Mouse (Mus musculus) T-helper 17 cell (primary cell): ENCODE data around the gene Mical2.

Source experiments
- in situ Hi-C, 2 experiments: fragments of 300-600 bp; cut with MboI, MseI; formaldehyde crosslinking; loops; 1 replicate in 1 of 2; 2 replicates in 1 of 2; pipeline ENCODE4 v1.15.1; 2025; ENCODE audit warnings: high pct_unique_total_duplicates in 2 of 2

The Mical2 gene

DNA sequence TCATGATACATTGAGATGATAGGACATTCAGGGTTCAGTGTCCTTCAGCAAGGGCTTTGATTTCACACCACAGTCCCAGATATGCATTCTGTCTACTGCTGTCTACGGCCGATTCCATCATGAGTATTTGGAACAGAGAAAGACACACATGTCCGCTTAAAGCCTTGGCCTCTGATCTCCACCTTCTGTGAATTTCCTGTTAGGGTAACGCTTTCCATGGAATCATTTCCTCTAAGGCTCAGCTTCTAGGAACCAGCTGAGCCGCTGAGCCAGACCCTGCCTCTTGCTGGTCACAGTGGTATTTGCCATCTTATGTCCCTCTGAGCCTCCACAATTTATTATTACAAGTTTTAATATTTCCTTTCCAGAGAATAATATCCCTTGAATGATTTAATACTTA is 87.6 kb downstream of the Mical2 start:
- in situ Hi-C loops, result no loop called here

DNA sequence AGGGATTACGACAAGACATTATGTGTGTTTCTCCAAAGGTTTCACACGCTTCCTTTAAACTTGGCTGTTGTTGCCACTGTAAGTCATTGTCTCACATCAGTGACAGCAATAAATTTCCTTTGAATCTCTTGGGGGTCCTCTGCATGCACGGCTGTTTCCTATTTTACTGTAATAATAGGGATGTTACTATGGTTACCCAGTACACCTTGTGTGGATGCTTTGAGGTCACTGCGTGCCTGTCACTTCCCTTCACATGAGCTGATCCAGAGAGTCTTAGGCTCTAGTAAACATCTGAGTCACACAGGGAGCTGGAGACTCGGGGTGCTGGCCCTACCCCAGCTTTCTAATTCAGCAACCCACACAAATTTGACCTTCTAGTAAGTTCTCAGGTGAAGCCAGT is 88.0 kb downstream of the Mical2 start:
- in situ Hi-C loops, result no loop called here

GRCm38 (mm10) chr7:112316239-112316638 is 90.6 kb downstream of the Mical2 start:
- in situ Hi-C loops, result no loop called here

DNA sequence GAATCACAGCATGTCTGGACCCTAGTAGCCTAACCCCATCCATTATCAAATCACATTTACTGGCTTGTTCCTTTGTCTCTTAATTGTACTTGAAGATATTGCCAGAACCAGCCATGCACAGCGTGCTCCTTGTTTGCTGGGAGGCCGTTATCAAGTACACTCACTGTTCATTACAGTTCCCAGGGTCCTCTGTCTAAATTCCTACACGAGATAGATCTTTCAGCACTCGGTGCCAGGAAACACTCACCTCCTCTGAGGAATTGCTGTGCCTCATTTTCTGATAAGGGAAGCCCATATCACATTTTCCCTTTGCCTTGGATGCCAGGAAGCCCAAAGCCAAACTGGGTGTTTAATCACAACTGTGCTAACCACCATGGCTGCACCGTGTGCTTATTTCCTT is 91.8 kb downstream of the Mical2 start:
- in situ Hi-C loops, result no loop called here

GRCm38 (mm10) chr7:112318306-112318705 is 92.7 kb downstream of the Mical2 start:
- in situ Hi-C loops, result no loop called here

- in situ Hi-C loops, result no loop called here
These were observed 93.8 kb downstream of the Mical2 start for GRCm38 (mm10) chr7:112319419-112319818.

DNA sequence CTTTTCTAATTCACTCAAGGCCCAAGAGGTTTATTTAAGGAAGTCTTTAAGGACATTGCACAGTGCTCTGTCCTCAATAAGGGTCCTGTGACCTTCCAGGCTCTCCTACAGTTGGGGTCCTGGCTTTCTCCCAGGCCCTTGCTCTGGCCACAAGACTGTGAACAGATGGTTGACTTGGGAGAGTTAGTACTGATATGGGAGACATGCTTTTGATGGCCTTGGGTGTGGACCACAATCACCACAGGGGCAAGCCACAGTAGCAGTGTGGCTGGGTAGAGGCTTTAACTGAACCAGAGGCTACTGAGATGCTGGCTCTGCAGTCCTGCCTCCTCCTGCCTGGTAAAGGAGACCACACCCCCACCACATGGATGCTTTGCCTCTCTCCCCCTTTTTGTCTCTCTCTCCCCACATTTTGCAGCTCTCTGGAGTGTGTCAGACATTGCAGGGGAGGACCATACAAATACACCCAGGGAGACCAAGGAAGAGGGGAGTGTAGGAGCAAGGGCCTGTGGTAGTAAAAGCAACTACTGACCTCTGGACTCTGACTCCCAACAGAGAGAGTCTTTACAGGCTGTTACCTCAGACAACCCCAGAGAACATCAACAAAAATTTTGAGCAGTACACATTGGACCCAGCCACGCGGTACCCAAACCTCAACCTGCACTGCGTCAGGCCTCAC is 94.5 kb downstream of the Mical2 start:
- in situ Hi-C loops, result no loop called here

GRCm38 (mm10) chr7:112321798-112322794 is 96.4 kb downstream of the Mical2 start:
- in situ Hi-C loops, result no loop called here

DNA sequence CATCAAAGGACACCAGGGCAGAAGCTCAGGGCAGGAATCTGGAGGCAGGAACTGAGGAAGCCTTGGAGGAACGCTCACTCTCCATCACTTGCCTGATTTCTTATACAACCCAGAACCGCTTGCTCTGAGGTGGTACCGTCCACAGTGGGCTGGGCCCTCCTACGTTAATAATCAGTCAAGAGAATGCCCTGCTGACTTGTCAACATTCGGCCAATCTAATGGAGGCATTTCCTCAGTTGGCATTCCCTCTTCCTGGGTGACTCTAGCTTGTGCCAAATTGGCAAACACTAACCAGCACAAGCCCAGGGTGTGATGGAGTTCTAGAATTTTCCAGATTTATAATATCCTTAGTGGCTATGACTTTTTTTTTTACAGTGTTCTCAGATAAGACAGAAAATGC is 98.9 kb downstream of the Mical2 start:
- in situ Hi-C loops, result no loop called here

DNA sequence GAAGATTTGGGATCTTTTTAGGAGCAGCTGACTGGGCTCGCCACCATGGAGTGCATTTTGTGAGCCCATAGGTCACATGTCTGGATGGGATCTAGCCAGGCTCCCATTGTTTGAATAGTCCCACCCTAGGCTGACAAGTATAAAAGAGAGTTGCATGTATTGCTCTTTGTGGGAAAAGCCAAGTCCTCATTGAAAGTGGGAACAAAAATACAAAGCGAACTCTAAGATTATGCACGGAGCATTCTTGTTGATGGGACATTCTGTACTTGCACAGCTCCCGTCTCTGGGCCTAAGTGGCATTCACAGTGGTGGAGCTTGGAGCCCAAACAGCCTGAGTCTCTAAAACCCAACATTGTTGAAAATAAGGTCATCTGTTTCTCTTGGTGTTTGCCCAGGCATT is 101.2 kb downstream of the Mical2 start:
- in situ Hi-C loops, result no loop called here

- in situ Hi-C loops, result no loop called here
These were observed 103.3 kb downstream of the Mical2 start for GRCm38 (mm10) chr7:112328969-112329368.

DNA sequence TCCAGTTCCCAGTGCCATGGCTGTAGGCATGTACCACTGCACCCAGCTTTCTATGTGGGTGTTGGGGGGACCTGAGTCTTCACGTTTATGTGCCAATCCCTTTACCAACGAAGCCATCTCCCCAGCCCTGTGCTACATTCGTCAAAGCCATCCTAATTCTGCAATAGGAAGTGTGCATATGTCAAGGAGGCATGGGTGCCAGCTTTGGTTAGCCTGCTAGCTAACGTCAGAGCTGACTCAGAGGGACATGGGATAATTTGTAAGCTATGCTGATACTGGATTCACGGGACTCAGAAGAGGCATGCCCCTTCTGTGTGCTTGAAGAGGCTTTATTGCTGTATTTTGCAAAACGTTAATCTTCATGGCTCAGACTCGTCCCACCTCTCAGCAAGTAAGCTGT is 103.8 kb downstream of the Mical2 start:
- in situ Hi-C loops, result no loop called here

DNA sequence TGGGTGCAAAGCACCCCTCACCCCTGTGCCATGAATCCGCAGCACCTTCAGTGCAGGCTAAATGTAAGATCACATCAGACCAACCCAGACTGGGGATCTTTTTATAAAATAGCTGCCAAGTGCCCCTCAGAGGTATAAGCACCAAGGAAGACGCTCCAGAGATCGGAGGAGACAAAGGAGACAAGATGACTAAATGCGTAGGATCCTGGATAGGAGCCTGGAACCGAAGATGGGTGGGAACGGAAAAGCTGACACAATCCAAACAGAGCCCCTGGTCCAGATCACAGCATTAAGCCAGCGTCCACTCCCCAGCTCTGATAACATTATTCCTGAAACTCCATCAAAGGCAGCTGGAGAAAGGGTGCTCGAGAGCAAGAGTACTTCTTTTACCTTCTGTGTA is 105.3 kb downstream of the Mical2 start:
- in situ Hi-C loops, result loop anchor here in 1 of 2 experiments (10.0 kb wide), 1 partner anchor 126 kb away; no protein-coding TSS in a partner anchor

- in situ Hi-C loops, result loop anchor here in 1 of 2 experiments (10.0 kb wide), 1 partner anchor 127 kb away; no protein-coding TSS in a partner anchor
These were observed 106.1 kb downstream of the Mical2 start for GRCm38 (mm10) chr7:112331804-112332203.

DNA sequence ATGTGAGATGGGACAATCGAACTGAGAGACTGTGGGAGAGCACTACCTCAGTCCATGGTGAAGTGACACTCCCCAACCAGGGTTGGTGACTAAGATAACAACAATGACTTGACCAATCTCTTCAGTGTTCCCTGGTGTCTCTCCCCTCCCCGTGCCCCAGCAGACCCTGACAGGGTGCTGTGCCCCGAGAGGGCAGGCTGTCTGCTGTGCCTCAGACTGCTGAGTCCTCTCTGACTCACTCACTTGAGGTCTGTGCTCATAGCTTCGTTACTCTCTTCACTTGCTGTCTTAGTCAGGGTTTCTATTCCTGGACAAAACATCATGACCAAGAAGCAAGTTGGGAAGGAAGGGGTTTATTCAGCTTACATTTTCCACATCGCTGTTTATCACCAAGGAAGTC is 106.8 kb downstream of the Mical2 start:
- in situ Hi-C loops, result loop anchor here in 1 of 2 experiments (10.0 kb wide), 1 partner anchor 128 kb away; no protein-coding TSS in a partner anchor

DNA sequence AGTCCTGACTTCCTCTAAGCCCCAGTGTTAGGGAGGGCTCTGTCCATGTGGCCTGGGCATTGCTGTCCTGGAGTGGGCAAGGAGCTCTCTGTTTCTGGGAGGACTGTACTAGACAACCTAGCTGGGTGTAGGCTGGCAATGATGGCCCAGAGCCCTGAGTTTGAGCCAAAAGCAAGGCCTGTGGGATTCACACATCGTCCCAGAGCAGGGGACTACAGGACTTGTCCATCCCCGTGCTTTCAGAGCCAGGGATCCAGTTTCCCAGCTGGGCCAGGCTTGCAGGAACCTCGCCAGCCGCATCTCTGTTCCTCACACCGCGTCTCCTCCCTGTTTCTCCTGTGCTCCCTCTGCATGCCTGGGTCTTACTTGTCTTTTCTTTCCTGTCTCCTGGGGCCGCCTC is 107.7 kb downstream of the Mical2 start:
- in situ Hi-C loops, result loop anchor here in 1 of 2 experiments (10.0 kb wide), 1 partner anchor 129 kb away; no protein-coding TSS in a partner anchor

- in situ Hi-C loops, result loop anchor here in 1 of 2 experiments (10.0 kb wide), 1 partner anchor 131 kb away; no protein-coding TSS in a partner anchor
These were observed 110.6 kb downstream of the Mical2 start for GRCm38 (mm10) chr7:112336213-112336631.

DNA sequence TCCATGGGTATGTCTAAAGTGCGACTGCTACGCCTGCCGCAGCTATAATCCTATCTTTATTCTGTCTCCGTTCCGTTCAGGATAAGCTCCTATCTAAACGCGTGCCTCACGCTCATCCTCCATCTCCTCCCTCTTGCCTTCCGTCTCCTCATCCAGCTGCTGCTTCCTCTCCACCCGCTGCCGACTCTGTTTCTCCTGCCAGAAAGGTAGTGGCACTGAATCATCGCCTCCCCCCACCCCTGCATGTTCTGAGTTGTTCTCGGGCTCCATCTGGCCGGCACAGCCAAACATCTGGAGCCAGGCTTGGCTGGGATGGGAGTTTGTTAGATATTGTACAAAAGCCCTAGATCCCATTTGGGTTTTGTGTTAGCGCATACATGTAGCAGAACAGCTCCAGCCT is 111.1 kb downstream of the Mical2 start:
- in situ Hi-C loops, result loop anchor here in 1 of 2 experiments (10.0 kb wide), 1 partner anchor 132 kb away; no protein-coding TSS in a partner anchor

- in situ Hi-C loops, result loop anchor here in 1 of 2 experiments (10.0 kb wide), 1 partner anchor 133 kb away; no protein-coding TSS in a partner anchor
These were observed 112.1 kb downstream of the Mical2 start for GRCm38 (mm10) chr7:112337736-112338135.

DNA sequence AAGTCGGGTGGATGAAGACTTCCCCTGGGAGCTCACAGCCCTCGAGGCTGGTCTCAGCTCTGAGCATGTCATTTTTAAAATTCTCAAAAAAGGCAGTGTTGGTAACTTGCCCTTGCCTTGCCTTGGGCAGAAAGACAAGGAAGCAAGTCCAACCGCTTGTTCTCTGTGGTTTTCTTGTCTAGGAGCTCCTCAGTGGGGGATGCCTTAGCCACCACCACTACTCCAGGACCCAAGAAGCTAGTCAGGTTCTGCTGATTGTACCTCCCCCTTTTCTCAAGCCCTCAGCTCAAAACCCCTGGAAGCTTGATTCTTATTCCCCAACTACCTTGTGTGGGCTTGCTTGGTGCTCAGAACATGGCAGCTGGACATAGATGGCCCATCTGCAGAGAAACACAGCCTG is 115.4 kb downstream of the Mical2 start:
- in situ Hi-C loops, result no loop called here

DNA sequence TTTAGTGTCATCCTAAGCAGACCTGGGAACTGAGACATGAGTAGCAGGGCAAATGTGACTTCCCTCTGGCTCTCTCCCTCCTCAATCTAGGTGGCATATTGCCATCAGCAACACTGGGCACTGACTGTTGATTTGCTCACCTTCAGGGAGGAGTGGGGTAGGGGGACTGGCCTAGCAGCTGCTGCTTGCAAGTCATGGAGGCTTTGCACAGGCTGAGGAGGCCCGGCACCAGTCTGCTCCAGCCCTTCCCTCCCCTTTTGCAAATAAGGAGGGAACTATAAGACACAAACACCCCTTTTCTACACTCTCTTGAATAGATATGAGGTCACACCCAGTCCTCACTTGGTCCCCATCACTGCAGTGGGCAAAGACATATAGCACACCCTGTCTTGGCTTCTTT is 120.0 kb downstream of the Mical2 start:
- in situ Hi-C loops, result no loop called here

DNA sequence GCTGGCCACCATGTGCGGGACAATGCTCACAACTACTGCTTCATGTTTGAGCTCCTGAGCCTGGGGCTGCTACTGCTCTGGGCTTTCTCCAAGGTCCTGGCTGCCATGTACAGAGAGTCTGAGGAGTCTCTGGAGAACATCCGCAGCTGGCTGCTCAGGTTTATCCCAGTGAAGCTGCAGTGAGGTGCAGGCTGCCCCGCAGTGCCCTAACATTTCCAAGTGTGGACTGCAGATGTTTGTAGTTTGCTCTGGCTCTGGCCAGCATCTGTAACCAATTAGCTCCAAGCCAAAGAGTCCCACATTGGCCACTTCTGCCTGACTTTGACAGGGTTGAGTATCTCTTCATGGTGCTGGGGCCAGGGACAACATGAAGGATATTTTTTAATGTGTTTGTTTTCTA is 125.9 kb downstream of the Mical2 start:
- in situ Hi-C loops, result loop anchor here in 1 of 2 experiments (25.0 kb wide), 1 partner anchor 1989 kb away; no protein-coding TSS in a partner anchor
